Comparison of ENCODE assay signal across 8 mouse cellular contexts in the genomic region with DNA sequence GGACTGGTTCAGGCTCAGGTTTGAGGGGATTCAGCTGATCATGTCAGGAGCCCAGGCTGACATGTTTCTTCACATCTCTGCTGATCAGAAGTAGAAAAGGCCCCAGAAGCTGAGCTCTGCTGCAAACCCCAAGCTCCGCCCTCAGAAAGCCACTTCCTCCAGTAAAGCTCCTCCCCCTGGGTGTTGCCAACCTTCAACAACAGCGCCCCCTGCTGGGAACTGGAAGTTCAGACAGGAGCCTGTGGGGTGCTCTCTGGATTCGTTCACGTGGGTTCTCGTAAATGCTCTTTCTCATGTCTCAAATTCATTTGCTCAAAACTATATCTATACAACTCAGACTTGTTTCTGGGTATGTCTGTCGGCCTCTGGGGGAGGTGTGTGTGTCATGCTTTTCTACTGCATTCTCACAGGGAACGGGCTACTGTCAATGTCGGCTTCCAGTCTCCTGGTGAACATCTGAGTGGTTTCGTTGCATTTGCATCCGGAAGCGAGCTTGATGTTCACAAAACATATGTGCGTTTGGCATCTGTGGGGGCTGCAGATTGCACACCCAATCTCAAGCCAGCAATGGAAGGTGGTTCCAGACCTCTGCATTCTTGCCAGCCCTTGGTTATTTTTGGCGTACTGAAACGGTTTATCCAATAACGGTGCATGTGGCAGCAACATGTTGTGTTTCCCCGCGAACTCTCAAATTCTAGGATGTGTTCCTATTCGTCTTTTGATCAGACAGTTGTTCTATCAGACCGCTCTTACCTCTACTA.
DNase-seq lines count a peak whose midpoint lies in the region; ATAC-seq and TF ChIP-seq lines count a peak whose summit lies in the region.
"Had no signal": no experiment of that assay in that cellular context is flagged by ENCODE, and none has a peak within 500 bp of the region (broad histone marks: within the 10 kb centered on the region; RNA-seq: fewer than 3 reads in every experiment).

No protein-coding gene starts in this region.

- H3K27me3 ChIP-seq in kidney, postnatal 0 days (ENCODE audit: insufficient read depth, low read length): no peaks in the 10 kb centered on the region
- no peaks in the 10 kb centered on the region for H3K27me3 ChIP-seq in kidney, embryonic 14.5 days (ENCODE audit: control insufficient read depth, insufficient read depth, low read length)

- 84% methylated on average over 19 of the region's 19 CpGs for WGBS in kidney, postnatal 0 days
- WGBS in kidney, embryonic 14.5 days: 84% methylated on average over 19 of the region's 19 CpGs

- no peaks in the 10 kb centered on the region for H3K36me3 ChIP-seq in kidney, postnatal 0 days (ENCODE audit: insufficient read depth, low read length)
- H3K36me3 ChIP-seq in kidney, embryonic 14.5 days (ENCODE audit: control insufficient read depth, insufficient read depth, low read length): no peaks in the 10 kb centered on the region
- H3K36me3 ChIP-seq: limb, embryonic 15.5 days had no signal

- DNase-seq in kidney, postnatal 0 days (ENCODE audit: low spot score): peak; percentile 43
- DNase-seq in NIH3T3 (ENCODE audit: low read depth): peak; percentile 60
- peak; percentile 57 to 68 for DNase-seq in layer of hippocampus, postnatal 14 days (ENCODE audit: low spot score in 2 of 2)
- peak; percentile 52 for DNase-seq in right cerebral cortex, adult 18-20 months
- no peak for DNase-seq in MN1 (ENCODE audit: low spot score)

- H3K27ac ChIP-seq in kidney, postnatal 0 days: no peak overlapping the region
- no peak overlapping the region for H3K27ac ChIP-seq in kidney, embryonic 14.5 days (ENCODE audit: low read depth, low read length)
- H3K27ac ChIP-seq in cortical plate, adult 2 months (ENCODE audit: insufficient read depth, low read length): no peak overlapping the region
- H3K27ac ChIP-seq: limb, embryonic 15.5 days had no signal

- H3K4me1 ChIP-seq in kidney, postnatal 0 days (replicated peaks; ENCODE audit: insufficient read depth, low read length): no peaks in the 10 kb centered on the region
- H3K4me1 ChIP-seq in kidney, embryonic 14.5 days (ENCODE audit: control insufficient read depth, insufficient read depth, low read length): no peaks in the 10 kb centered on the region
- no peaks in the 10 kb centered on the region for H3K4me1 ChIP-seq in cortical plate, adult 2 months (ENCODE audit: control insufficient read depth, insufficient read depth, low read length)

- H3K9me3 ChIP-seq in kidney, postnatal 0 days (replicated peaks; ENCODE audit: low read length): no peaks in the 10 kb centered on the region
- H3K9me3 ChIP-seq in kidney, embryonic 14.5 days (ENCODE audit: control insufficient read depth, low read length): 0 out of 2 replicates have a peak, but pooled peaks cover 6% of the 10 kb centered on the region
- H3K9me3 ChIP-seq: limb, embryonic 15.5 days had no signal

- H3K9ac ChIP-seq in kidney, postnatal 0 days (ENCODE audit: low read depth, low read length): no peak overlapping the region
- H3K9ac ChIP-seq in kidney, embryonic 14.5 days (ENCODE audit: low read depth, low read length): no peak overlapping the region
- H3K9ac ChIP-seq: limb, embryonic 15.5 days had no signal

- H3K4me2 ChIP-seq in kidney, postnatal 0 days (ENCODE audit: low read length): no peak overlapping the region
- no peak overlapping the region for H3K4me2 ChIP-seq in kidney, embryonic 14.5 days (replicated peaks; ENCODE audit: low read depth, low read length)
- H3K4me2 ChIP-seq: limb, embryonic 15.5 days had no signal

- no peak for TF ChIP-seq POLR2A in cortical plate, adult 2 months (IDR thresholded peaks at IDR 0.05; ENCODE audit: extremely low read depth, insufficient read depth, low read length)

- peak; percentile 54 for TF ChIP-seq CTCF in kidney, postnatal 0 days (IDR thresholded peaks at IDR 0.05; ENCODE audit: low read depth)
- TF ChIP-seq CTCF in cortical plate, adult 2 months (IDR thresholded peaks at IDR 0.05; ENCODE audit: extremely low read depth, insufficient read depth, low read length): peak; percentile 31; the same call in 1 of the 2 replicates

- ATAC-seq in kidney, postnatal 0 days (replicated peaks; ENCODE audit: low FRiP score, low read depth): no peak
- ATAC-seq in kidney, embryonic 14.5 days (ENCODE audit: low FRiP score, low TSS enrichment): no peak

- H3K4me3 ChIP-seq in kidney, postnatal 0 days (replicated peaks; ENCODE audit: low read depth, low read length): no peak overlapping the region
- no peak overlapping the region for H3K4me3 ChIP-seq in kidney, embryonic 14.5 days (ENCODE audit: low read length)
- H3K4me3 ChIP-seq in cortical plate, adult 2 months (ENCODE audit: insufficient read depth, low read length): no peak overlapping the region
- H3K4me3 ChIP-seq: limb, embryonic 15.5 days had no signal
